Mouse (Mus musculus) bone marrow, adult 2 months (tissue): ENCODE measurements at regions not wholly inside any gene's neighbourhood (a gene's known extent, or its start where the extent isn't known, plus 50 kb on each side); places are given as distances from the start of the nearest gene placed in this dataset.

Experiments used
- H3K27ac ChIP-seq: fragments of 200-500 bp; 2 replicates; pipeline ENCODE4 v1.5.1; 2012; ENCODE audit warnings: low read depth, mild to moderate bottlenecking, control low read depth, inconsistent platforms, low read length; ENCODE audit not compliant: control insufficient read depth, poor library complexity, insufficient read depth
- H3K4me1 ChIP-seq: fragments of 200-500 bp; 2 replicates; pipeline ENCODE4 v1.6.1; 2011; ENCODE audit warnings: low read length; ENCODE audit not compliant: control insufficient read depth, insufficient read depth
- H3K4me3 ChIP-seq: fragments of 200-500 bp; replicated peaks from 2 replicates; pipeline ENCODE3; 2011; ENCODE audit warnings: mild to moderate bottlenecking, low read depth, low read length, control low read depth; ENCODE audit not compliant: control insufficient read depth
- CTCF ChIP-seq: fragments of 200-500 bp; IDR thresholded peaks from 2 replicates; pipeline ENCODE4 v1.5.1; 2011; ENCODE audit warnings: low read length, control low read depth; ENCODE audit not compliant: control insufficient read depth, insufficient read depth
- POLR2A ChIP-seq: fragments of 200-500 bp; IDR thresholded peaks from 2 replicates; pipeline ENCODE4 v1.6.1; 2011; ENCODE audit warnings: low read depth, mild to moderate bottlenecking, control low read depth, low read length, borderline replicate concordance; ENCODE audit not compliant: control insufficient read depth
- WGBS: fragments of 180-500 bp; shearing (Covaris S2); methylation state at CpG from one replicate; pipeline ENCODE4 v1.1.7; 2018; 5-methylcytosine and 5-hydroxymethylcytosine counted together

- Histone ChIP-seq H3K4me1 (no peaks in the 10 kb centered on the region), H3K4me3 (no peak overlapping the region), H3K27ac (no peak overlapping the region)
- TF ChIP-seq CTCF (no peak), POLR2A (no peak)
- 73% methylated on average over 11 of the region's 11 CpGs for WGBS
Measured at GRCm38 (mm10) chr2:179379691-179380443, 62.4 kb upstream of the Cdh4 start.

- 74% methylated on average over 4 of the region's 4 CpGs for WGBS
- TF ChIP-seq CTCF, result no peak
- TF ChIP-seq POLR2A, result no peak
- no peak overlapping the region for H3K4me3 ChIP-seq
- no peaks in the 10 kb centered on the region for H3K4me1 ChIP-seq
- H3K27ac ChIP-seq, result no peak overlapping the region
Measured at GRCm38 (mm10) chr2:179380444-179380705, 61.9 kb upstream of the Cdh4 start.

DNA sequence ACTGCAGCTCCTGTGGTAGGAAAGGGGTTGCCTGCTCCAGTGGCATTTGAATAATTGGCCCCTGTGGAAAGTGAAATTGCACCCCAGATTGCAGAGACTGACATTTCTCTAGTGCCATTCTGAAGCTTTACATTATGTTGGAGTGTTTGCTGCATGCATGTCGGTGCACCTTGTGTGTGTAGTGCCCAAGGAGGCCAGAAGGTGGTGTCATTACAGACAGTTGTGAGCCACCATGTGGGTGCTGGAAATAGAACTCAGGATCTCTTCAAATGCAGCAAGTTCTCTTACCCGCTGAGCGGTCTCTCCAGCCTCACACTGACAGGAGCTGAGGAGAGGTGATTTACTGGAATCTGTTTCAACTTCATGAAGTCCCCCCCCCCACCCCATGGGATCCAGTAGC is 60.3 kb upstream of the Cdh4 start:
- Histone ChIP-seq H3K4me1 (no peaks in the 10 kb centered on the region), H3K4me3 (no peak overlapping the region), H3K27ac (no peak overlapping the region)
- no peak for TF ChIP-seq POLR2A
- no peak for TF ChIP-seq CTCF
- WGBS, result 87% methylated on average over 3 of the region's 3 CpGs

- no peak overlapping the region for H3K4me3 ChIP-seq
- 57% methylated on average over 9 of the region's 9 CpGs for WGBS
- no peak for TF ChIP-seq CTCF
- TF ChIP-seq POLR2A, result no peak
- H3K27ac ChIP-seq, result no peak overlapping the region
- H3K4me1 ChIP-seq, result no peaks in the 10 kb centered on the region
Measured at GRCm38 (mm10) chr2:179382594-179382993, 59.6 kb upstream of the Cdh4 start.

DNA sequence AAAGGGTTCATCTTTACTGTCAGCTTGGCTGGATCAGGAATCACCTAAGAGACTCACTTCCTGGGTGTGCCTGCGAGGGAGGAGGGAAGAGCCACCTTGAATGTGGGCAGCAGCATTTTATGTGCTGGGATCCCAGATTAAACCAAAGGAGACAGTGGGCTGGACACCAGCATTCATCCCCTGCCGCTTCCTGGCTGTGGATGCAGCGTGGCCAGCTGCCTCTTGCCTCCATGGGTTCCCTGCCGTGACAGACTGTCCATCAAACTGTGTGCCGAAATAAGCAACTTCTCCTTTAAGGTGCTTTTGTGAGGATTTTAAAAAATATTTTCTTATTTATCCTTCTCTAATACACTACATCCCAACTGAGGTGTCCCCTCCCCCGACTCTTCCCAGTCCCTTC is 55.4 kb upstream of the Cdh4 start:
- Histone ChIP-seq H3K4me1 (no peaks in the 10 kb centered on the region), H3K4me3 (no peak overlapping the region), H3K27ac (no peak overlapping the region)
- TF ChIP-seq POLR2A, result no peak
- no peak for TF ChIP-seq CTCF
- WGBS, result 71% methylated on average over 6 of the region's 6 CpGs

GRCm38 (mm10) chr2:179390486-179390885 is 51.7 kb upstream of the Cdh4 start:
- H3K27ac ChIP-seq, result no peak overlapping the region
- 76% methylated on average over 4 of the region's 4 CpGs for WGBS
- TF ChIP-seq POLR2A (no peak), CTCF (no peak)

DNA sequence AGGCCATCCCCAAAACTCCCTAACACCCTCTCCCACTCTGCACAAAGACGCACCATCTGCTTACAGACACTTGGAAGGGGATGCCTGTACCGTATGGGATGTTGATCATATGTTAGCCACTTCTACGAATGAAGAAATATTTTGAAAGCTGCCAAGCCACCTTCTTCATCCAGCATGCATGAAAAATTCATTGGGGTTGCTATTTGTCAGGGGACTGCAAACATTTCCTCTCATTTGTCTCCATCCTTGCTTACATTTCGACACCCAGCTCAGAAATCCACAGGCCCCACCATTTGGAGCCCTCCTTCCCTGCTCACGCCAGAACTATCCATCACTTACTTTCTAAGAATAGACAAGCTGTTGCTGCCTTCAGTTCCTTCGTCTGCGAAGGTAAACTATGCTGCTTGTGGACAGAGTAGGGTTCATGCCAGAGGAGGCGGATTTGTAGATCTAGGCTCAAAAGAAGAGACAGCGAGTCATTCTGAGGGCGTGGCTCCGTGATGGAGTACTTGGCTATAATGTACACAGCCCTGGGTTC is 51.2 kb upstream of the Cdh4 start:
- WGBS, result 65% methylated on average over 11 of the region's 11 CpGs
- TF ChIP-seq POLR2A (no peak), CTCF (no peak)
- Histone ChIP-seq H3K4me1 (no peaks in the 10 kb centered on the region), H3K27ac (no peak overlapping the region), H3K4me3 (no peak overlapping the region)

More at GRCm38 (mm10) chr2:179390486-179390885, 51.7 kb upstream of the Cdh4 start:
- Histone ChIP-seq H3K4me1 (no peaks in the 10 kb centered on the region), H3K4me3 (no peak overlapping the region)
